Mouse (Mus musculus) limb, embryonic 14.5 days (tissue): ENCODE measurements around the gene Plcb4. TPM values are rescaled to one million over a fixed set of nuclear protein-coding genes. Genes with fewer than 3 reads are reported as not detected.

ENCODE experiments used
- ATAC-seq: fragments of 200-750 bp; cut with Nextera tagmentation; 2 replicates; pipeline ENCODE4 v1.8.0; 2017; ENCODE audit warnings: low read depth, moderate number of reproducible peaks, moderate TSS enrichment; ENCODE audit not compliant: low FRiP score
- DNase-seq: peaks from one replicate; pipeline ENCODE4 v3.0.0-alpha.2; 2015; ENCODE audit warnings: low spot score
- H3K27ac ChIP-seq: fragments of 300-500 bp; sonication (generic); replicated peaks from 2 replicates; pipeline ENCODE4 v1.5.1; 2014; ENCODE audit warnings: low read depth, mild to moderate bottlenecking, low read length, moderate library complexity, mixed read lengths
- H3K27me3 ChIP-seq: fragments of 300-500 bp; sonication (generic); 2 replicates; pipeline ENCODE4 v1.6.1; 2014; ENCODE audit warnings: low read length, mixed read lengths; ENCODE audit not compliant: control insufficient read depth, insufficient read depth
- H3K36me3 ChIP-seq: fragments of 300-500 bp; sonication (generic); 2 replicates; pipeline ENCODE4 v1.6.1; 2014; ENCODE audit warnings: mild to moderate bottlenecking, low read length, moderate library complexity, mixed read lengths; ENCODE audit not compliant: control insufficient read depth, insufficient read depth
- H3K4me1 ChIP-seq: fragments of 300-500 bp; sonication (generic); 2 replicates; pipeline ENCODE4 v1.6.1; 2014; ENCODE audit warnings: antibody characterized with exemption, low read length, mixed read lengths; ENCODE audit not compliant: control insufficient read depth, insufficient read depth
- H3K4me2 ChIP-seq: fragments of 300-500 bp; sonication (generic); replicated peaks from 2 replicates; pipeline ENCODE4 v1.6.1; 2014; ENCODE audit warnings: low read depth, mild to moderate bottlenecking, low read length, moderate library complexity; ENCODE audit not compliant: severe bottlenecking
- H3K4me3 ChIP-seq: fragments of 300-500 bp; sonication (generic); replicated peaks from 2 replicates; pipeline ENCODE4 v1.5.1; 2014; ENCODE audit warnings: low read length
- H3K9ac ChIP-seq: fragments of 300-500 bp; sonication (generic); 2 replicates; pipeline ENCODE4 v1.6.1; 2014; ENCODE audit warnings: mild to moderate bottlenecking, low read depth, low read length, moderate library complexity; ENCODE audit not compliant: severe bottlenecking
- H3K9me3 ChIP-seq: fragments of 300-500 bp; sonication (generic); 2 replicates; pipeline ENCODE4 v1.6.1; 2016; ENCODE audit warnings: low read length; ENCODE audit not compliant: control insufficient read depth
- POLR2A ChIP-seq: fragments of 200-500 bp; IDR thresholded peaks from 2 replicates; pipeline ENCODE4 v1.8.0; 2012; ENCODE audit warnings: inconsistent platforms, mild to moderate bottlenecking, moderate library complexity, borderline replicate concordance; ENCODE audit not compliant: insufficient read depth, insufficient read length; ENCODE audit errors: extremely low read depth
- WGBS: fragments of 180-500 bp; shearing (Covaris S2); extraction: QIAGEN DNeasy Blood & Tissue Kit; methylation state at CpG from one replicate; pipeline ENCODE4 v1.1.7; 2014; 5-methylcytosine and 5-hydroxymethylcytosine counted together
- polyA plus RNA-seq, 2 experiments: library from polyadenylated mRNA; depleted of rRNA in 1 of 2; stranded (reverse) in 1 of 2; unstranded in 1 of 2; fragments of >200 nt; fragmentation: Nextera tagmentation in 1 of 2; extraction: Ambion mirVana in 1 of 2; gene quantifications; 2 replicates each; pipeline versions ENCODE4 v1.2.1 to v1.2.3; 2012 to 2014

Gene Plcb4
- polyA plus RNA-seq, 2 experiments, result 13.1 to 23.1 TPM

DNA sequence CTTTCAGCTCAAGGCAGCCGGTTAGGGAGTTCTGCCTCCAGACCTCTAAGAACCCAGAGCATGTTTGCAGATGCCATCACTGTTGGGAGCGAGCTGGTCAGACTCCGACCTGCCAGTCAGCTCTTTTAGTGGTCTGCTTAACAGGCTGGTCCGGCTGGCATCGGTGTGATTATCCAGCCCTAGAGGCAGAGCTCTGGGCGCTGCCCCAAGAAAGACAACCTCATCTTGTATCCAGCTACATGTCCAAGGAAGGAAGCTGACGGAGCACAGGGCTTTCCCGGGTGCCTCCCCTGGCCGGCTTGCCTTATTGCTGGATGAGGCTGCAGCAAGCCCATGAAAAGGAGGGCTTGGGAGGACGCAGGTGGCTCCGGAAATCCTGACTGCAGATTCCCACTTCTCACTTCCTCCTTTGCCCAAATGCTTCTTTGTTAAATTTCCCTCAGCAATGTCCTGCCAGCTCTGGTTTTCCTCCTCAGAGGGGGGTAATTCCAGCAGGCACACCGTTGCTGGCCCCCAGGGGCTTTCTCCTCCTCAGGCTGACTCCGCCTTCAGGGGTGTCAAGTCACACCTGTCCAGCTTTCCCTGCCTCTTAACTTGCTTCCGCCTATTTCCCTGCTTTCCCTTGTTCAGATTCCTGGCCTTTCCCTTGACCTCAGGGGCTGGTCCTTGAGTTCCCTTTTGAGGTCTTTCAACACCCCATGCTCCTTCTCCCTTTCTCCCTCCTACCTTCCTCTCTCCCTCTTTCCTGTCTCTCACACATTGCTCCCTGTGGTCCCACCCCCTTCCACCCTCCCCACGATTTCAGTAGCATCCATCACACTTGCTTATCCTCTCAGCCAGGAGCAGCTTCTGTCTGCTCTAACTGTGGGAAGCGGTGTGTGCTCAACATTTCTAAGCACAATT lies 58.7 kb downstream of the Plcb4 start:
- TF ChIP-seq POLR2A, result no peak
- WGBS, result 9% methylated on average over 16 of the region's 16 CpGs
- no peak for DNase-seq
- Histone ChIP-seq H3K9me3 (no peaks in the 10 kb centered on the region), H3K4me3 (0 out of 2 replicates have a peak overlapping the region, but pooled peaks have one; percentile 12), H3K4me1 (peaks cover 15% of the 10 kb centered on the region), H3K27ac (no peak overlapping the region), H3K36me3 (no peaks in the 10 kb centered on the region), H3K27me3 (no peaks in the 10 kb centered on the region), H3K9ac (0 out of 2 replicates have a peak overlapping the region, but pooled peaks have one; percentile 22), H3K4me2 (peak overlapping the region; percentile 48)
- ATAC-seq, result no peak

DNA sequence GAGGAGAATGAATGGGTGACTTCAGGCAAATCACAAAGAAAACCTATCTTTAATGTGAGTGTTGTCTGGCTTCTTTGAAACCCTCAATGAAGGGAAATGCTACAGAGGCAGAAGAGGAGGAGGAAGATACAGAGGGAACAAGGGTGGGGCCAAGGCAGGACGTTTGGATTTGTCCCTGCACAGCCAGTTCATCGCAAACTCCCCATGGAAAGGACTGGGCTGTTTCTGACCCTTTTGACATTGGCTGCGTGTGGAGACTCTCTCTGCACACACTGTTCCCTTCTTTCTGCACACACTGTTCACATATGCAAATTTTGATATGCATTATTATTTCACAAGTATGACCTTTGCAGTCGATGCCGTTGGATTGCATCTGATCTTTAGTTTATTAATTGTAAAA lies 63.3 kb downstream of the Plcb4 start:
- Histone ChIP-seq H3K4me3 (no peak overlapping the region), H3K9ac (no peak overlapping the region), H3K4me1 (peaks cover 8% of the 10 kb centered on the region), H3K9me3 (no peaks in the 10 kb centered on the region), H3K4me2 (no peak overlapping the region), H3K27ac (no peak overlapping the region), H3K27me3 (no peaks in the 10 kb centered on the region), H3K36me3 (no peaks in the 10 kb centered on the region)
- TF ChIP-seq POLR2A, result no peak
- ATAC-seq, result no peak
- no peak for DNase-seq
- WGBS, result 69% methylated on average over 5 of the region's 5 CpGs

DNA sequence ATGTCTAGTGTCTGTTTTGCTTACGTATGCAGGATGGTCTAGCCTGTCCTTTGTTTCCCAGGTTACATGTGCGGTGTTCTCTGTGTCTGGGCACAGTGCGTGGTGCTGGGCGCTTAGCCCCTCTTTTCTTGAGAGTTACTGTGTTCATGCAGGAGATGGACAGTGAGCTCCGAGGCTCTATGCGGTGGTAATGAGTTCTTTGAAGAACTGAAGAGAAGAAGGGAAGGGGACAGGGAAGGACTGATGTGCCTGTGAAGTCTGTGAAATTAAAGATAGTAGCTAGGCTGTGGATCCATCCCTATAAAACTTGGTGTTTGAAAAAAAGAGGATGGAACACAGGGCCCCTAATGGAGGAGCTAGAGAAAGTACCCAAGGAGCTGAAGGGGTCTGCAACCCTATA lies 64.6 kb downstream of the Plcb4 start:
- TF ChIP-seq POLR2A, result no peak
- Histone ChIP-seq H3K9me3 (no peaks in the 10 kb centered on the region), H3K27me3 (no peaks in the 10 kb centered on the region), H3K27ac (no peak overlapping the region), H3K4me3 (no peak overlapping the region), H3K4me2 (no peak overlapping the region), H3K9ac (no peak overlapping the region), H3K4me1 (no peaks in the 10 kb centered on the region), H3K36me3 (no peaks in the 10 kb centered on the region)
- DNase-seq, result no peak
- no peak for ATAC-seq
- WGBS, result 94% methylated on average over 6 of the region's 6 CpGs

DNA sequence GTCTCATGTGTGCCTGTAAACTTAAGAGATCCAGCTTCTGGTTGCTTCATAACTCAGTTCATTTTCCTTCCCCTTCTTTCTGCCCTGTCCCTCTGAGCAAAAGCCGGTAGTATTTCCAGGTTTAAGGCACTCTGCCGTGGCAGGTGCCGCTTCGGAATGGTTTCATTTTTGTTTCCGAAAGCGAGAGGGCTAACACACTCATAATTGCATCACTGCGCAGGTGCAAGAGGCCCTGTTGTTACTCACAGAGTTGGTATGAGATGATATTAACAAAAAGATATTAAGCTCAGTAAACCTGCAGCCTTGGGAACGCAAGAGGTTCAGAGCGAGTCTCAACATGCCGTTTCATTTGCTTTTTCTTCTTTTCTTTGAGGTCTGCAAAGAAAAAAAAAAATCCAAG lies 65.7 kb downstream of the Plcb4 start:
- H3K4me2 ChIP-seq, result no peak overlapping the region
- no peaks in the 10 kb centered on the region for H3K9me3 ChIP-seq
- no peak for DNase-seq
- H3K4me1 ChIP-seq, result no peaks in the 10 kb centered on the region
- WGBS, result 77% methylated on average over 10 of the region's 10 CpGs
- H3K27me3 ChIP-seq, result no peaks in the 10 kb centered on the region
- H3K36me3 ChIP-seq, result no peaks in the 10 kb centered on the region
- no peak overlapping the region for H3K9ac ChIP-seq
- H3K27ac ChIP-seq, result no peak overlapping the region
- H3K4me3 ChIP-seq, result no peak overlapping the region
- no peak for TF ChIP-seq POLR2A
- ATAC-seq, result no peak

DNA sequence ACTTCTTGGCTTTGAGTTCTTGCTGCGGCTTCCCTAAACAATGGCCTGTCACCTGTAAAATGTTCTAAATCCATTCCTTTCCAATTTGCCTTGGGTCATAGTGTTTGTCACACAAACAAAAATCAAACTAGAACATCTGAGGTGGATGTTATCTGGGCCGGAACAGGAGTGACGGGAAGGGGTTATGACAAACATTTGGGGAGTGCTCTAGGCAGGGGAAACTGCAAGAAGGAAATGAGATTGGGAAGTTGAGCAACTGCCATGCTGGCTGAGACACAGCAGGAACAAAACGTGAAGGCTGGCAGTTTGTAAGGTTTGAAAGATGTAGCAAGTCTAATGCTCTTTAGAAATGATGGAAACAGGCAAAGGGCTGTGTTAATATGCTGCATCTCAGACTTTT lies 66.6 kb downstream of the Plcb4 start:
- Histone ChIP-seq H3K4me2 (no peak overlapping the region), H3K27ac (no peak overlapping the region), H3K4me1 (no peaks in the 10 kb centered on the region), H3K9ac (no peak overlapping the region), H3K27me3 (no peaks in the 10 kb centered on the region), H3K4me3 (no peak overlapping the region), H3K36me3 (no peaks in the 10 kb centered on the region), H3K9me3 (no peaks in the 10 kb centered on the region)
- no peak for TF ChIP-seq POLR2A
- WGBS, result 70% methylated on average over 4 of the region's 4 CpGs
- no peak for DNase-seq
- ATAC-seq, result no peak
